Mouse (Mus musculus) midbrain, embryonic 13.5 days (tissue): Measurements from ENCODE around the gene Golga2. TPM values are rescaled to one million over a fixed set of nuclear protein-coding genes. Genes with fewer than 3 reads are reported as not detected.

ENCODE experiments used
- ATAC-seq: fragments of 200-750 bp; cut with Nextera tagmentation; 2 replicates; pipeline ENCODE4 v1.8.0; 2017; ENCODE audit warnings: mild to moderate bottlenecking, moderate TSS enrichment, moderate library complexity
- H3K27ac ChIP-seq: fragments of 300-500 bp; sonication (generic); 2 replicates; pipeline ENCODE4 v1.5.1; 2015; ENCODE audit warnings: inconsistent platforms, mild to moderate bottlenecking, moderate library complexity
- H3K27me3 ChIP-seq: fragments of 300-500 bp; sonication (generic); 2 replicates; pipeline ENCODE4 v1.6.1; 2015; ENCODE audit warnings: mild to moderate bottlenecking, inconsistent platforms
- H3K36me3 ChIP-seq: fragments of 300-500 bp; sonication (generic); 2 replicates; pipeline ENCODE4 v1.6.1; 2015; ENCODE audit warnings: mild to moderate bottlenecking, inconsistent platforms
- H3K4me1 ChIP-seq: fragments of 300-500 bp; sonication (generic); replicated peaks from 2 replicates; pipeline ENCODE4 v1.6.1; 2015; ENCODE audit warnings: inconsistent platforms
- H3K4me2 ChIP-seq: fragments of 300-500 bp; sonication (generic); replicated peaks from 2 replicates; pipeline ENCODE4 v1.6.1; 2015; ENCODE audit warnings: moderate library complexity, mild to moderate bottlenecking, inconsistent platforms
- H3K4me3 ChIP-seq: fragments of 300-500 bp; sonication (generic); replicated peaks from 2 replicates; pipeline ENCODE4 v1.5.1; 2015; ENCODE audit warnings: mild to moderate bottlenecking, inconsistent platforms
- H3K9ac ChIP-seq: fragments of 300-500 bp; sonication (generic); replicated peaks from 2 replicates; pipeline ENCODE4 v1.6.1; 2015; ENCODE audit warnings: mild to moderate bottlenecking, inconsistent platforms
- H3K9me3 ChIP-seq: fragments of 300-500 bp; sonication (generic); 2 replicates; pipeline ENCODE4 v1.6.1; 2016; ENCODE audit warnings: mild to moderate bottlenecking, inconsistent platforms
- WGBS: fragments of 180-500 bp; shearing (Covaris S2); methylation state at CpG from one replicate; pipeline ENCODE4 v1.1.7; 2015; 5-methylcytosine and 5-hydroxymethylcytosine counted together
- polyA plus RNA-seq: library from polyadenylated mRNA; unstranded; fragments of >200 nt; fragmentation: Nextera tagmentation; extraction: Ambion mirVana; gene quantifications from 2 replicates; pipeline ENCODE4 v1.2.1, GENCODE M21; 2015

Golga2 gene
- polyA plus RNA-seq, 1 experiment from 2014 or later = 26.7 TPM

DNA sequence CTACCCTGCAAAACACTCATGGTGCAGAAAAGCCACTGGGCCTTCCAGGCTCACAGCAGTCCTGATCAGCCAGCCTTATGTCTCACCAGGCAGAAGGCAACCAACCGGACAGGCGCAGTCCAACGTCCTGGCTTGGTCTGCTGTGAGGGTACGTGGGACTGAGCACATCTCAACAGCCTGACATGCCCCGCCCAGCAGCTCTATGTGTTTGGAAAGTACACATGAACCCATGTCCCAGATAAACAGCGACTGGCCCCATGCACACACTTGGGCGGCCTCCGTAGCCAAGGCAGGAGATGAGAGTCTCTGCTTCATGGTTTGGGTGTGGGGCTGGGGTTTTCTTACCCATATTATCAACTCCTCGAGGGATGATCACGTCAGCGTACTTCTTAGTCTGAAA, 30.9 kb upstream of the Golga2 start:
- WGBS = 93% methylated on average over 11 of the region's 11 CpGs
- Histone ChIP-seq H3K27me3 (no peaks in the 10 kb centered on the region), H3K9ac (no peak overlapping the region), H3K27ac (no peak overlapping the region), H3K4me2 (no peak overlapping the region), H3K4me1 (peaks cover 15% of the 10 kb centered on the region), H3K4me3 (no peak overlapping the region), H3K36me3 (peaks cover 70% of the 10 kb centered on the region), H3K9me3 (no peaks in the 10 kb centered on the region)
- no peak for ATAC-seq

DNA sequence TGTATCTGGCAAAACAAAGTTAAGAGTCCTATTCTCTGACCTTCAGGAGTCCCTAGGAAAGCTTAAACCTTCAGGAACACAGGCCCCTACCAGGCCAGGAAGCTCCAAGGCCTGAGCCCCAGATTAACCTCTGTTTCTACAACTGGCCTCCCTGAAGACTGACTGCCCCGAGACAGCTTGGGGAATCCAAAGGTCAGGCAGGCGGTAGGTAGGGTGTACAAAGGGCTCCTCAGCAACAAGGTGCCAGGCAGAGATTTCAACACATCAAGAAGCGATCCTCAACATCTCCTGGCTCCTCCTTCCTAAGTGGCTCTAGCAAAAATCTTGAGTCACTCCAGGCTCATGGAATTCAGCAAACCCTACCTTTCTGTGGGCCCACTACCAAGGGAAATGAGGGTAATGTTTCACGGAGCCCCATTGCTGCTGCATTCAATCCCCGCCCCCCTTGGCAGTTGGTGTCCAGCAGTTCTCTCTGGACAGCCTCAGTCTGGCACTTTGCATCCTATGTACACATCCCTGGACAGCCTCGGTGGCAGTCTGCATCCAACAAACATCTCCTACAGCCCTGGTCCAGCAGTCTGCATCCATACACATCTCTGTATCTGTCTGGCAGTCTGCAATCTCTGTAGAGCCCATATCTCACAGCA, 28.2 kb upstream of the Golga2 start:
- 66% methylated on average over 6 of the region's 6 CpGs for WGBS

DNA sequence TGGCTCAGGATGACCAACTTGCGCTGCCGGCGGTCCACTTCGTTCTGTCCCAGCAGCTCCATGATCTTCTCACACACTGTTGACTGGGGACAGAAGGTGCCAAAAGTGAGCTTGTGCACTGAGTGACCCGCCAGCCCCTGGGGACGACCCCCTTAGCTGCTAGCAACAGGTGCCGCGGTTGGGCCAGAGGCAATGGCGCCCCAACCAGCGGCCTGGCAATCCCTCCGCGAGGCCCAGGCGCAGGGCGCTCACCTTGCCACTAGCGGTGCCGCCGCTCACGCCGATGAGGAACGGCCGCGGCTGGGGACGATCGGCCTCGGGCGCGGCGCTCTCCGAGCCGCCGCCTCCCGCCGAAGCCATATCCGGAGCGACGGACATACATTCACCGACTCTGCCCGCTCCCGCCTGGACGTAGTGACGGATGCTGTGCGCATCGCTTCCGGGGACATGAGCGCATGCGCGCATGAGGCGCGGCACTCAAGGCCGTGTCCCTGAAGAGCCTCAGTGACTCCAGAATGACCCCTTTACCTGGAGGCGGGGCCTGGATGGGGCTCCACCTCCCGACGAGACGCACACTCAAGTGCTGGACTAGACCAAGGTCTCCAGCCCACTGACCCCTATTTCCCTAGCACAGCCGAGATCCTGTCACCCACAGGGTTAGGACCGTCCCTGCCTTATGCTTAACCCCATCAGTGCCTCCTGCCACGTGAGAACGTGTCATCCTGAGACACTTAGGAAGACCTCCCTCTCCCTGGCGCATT, 27.3 kb upstream of the Golga2 start, which contains the start of gene Uck1:
TSS of gene Uck1 (minus strand) at position 503 of the 761 bp plus-strand sequence.
- Histone ChIP-seq H3K36me3 (peaks cover 34% of the 10 kb centered on the region), H3K27ac (peak within 1 kb of the TSS; percentile 67; the same call in 1 of the 2 replicates), H3K4me2 (peak within 1 kb of the TSS; percentile 89), H3K27me3 (no peaks in the 10 kb centered on the region), H3K4me3 (peak within 1 kb of the TSS; percentile 86), H3K9me3 (no peaks in the 10 kb centered on the region), H3K4me1 (peaks cover 15% of the 10 kb centered on the region), H3K9ac (peak within 1 kb of the TSS; percentile 88)
- peak; percentile 94 for ATAC-seq
- WGBS = under 1% methylated on average over 59 of the region's 59 CpGs

More for the DNA sequence above, 28.2 kb upstream of the Golga2 start:
- Histone ChIP-seq H3K4me1 (peaks cover 15% of the 10 kb centered on the region), H3K27me3 (no peaks in the 10 kb centered on the region), H3K4me3 (peak overlapping the region; percentile 86), H3K4me2 (peak overlapping the region; percentile 89), H3K9ac (peak overlapping the region; percentile 88), H3K27ac (no peak overlapping the region), H3K36me3 (peaks cover 43% of the 10 kb centered on the region), H3K9me3 (no peaks in the 10 kb centered on the region)
- no peak for ATAC-seq

DNA sequence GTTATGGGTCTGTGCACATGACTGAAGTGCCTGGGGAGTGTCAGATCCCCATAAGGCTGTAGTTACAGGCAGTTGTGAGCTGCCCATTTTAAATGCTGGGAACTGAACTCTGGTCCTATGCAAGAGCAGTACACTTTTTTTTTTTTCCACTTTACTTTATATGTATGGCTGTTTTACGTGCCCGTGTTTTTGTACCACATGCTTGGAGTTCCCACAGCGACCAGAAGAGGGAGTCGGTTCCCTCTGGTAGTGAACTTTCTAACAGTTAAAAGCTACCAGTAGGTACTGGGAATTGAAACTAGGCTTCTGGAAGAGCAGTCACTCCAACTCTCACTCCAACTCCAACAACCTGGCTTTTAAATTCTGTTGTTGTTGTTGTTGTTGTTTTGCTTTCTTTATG, 26.5 kb upstream of the Golga2 start:
- Histone ChIP-seq H3K4me3 (no peak overlapping the region), H3K27ac (no peak overlapping the region), H3K36me3 (peaks cover 30% of the 10 kb centered on the region), H3K4me1 (peaks cover 15% of the 10 kb centered on the region), H3K27me3 (no peaks in the 10 kb centered on the region), H3K9me3 (no peaks in the 10 kb centered on the region), H3K9ac (no peak overlapping the region), H3K4me2 (peak overlapping the region; percentile 89; the same call in 1 of the 2 replicates)
- WGBS = 39% methylated on average over 4 of the region's 4 CpGs
- peak; percentile 16; the same call in 1 of the 2 replicates for ATAC-seq

DNA sequence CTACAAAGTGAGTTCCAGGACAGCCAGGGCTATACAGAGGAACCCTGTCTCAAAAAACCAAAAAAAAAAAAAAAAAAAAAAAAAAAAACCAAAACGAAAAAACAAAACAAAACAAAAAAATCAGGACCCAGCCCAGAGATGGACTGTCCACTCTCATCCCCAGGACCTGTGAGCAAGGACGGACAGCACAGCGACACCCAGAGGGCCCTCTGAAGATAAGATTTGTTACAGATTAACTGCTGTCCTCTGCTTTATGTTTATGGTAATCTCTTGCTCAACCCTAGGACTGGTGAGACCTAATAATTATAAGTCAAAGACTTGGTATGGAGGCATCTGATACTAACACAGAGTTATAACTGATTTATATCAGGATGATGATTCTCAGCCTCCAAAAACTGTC, 11.4 kb upstream of the Golga2 start:
- H3K9ac ChIP-seq = no peak overlapping the region
- H3K27ac ChIP-seq = no peak overlapping the region
- no peak for ATAC-seq
- H3K4me1 ChIP-seq = no peaks in the 10 kb centered on the region
- H3K27me3 ChIP-seq = no peaks in the 10 kb centered on the region
- no peaks in the 10 kb centered on the region for H3K9me3 ChIP-seq
- no peak overlapping the region for H3K4me3 ChIP-seq
- no peak overlapping the region for H3K4me2 ChIP-seq
- peaks cover 42% of the 10 kb centered on the region for H3K36me3 ChIP-seq
- 92% methylated on average over 3 of the region's 3 CpGs for whole genome bisulfite sequencing

DNA sequence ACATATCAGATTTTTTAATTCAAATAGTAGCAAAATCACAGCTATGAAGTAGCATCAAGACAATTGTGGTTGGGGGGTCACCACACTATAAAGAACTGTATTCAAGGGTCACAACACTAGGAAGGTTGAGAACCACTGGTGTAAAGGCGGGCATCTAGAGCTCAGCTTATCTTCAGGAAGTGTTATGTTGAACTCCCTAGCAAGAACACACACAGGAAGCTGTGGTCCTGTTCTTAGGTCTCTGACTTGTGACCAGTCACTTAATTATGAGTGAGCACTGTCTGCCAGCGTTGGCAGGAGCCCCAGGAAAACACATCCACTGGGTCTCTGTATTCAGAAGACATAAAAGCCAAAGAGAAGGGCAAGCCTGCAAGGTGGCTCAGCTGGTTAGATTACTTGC, 4.9 kb upstream of the Golga2 start:
- no peaks in the 10 kb centered on the region for H3K27me3 ChIP-seq
- 88% methylated on average over 2 of the region's 2 CpGs for WGBS
- no peak overlapping the region for H3K4me3 ChIP-seq
- no peaks in the 10 kb centered on the region for H3K9me3 ChIP-seq
- H3K4me2 ChIP-seq = no peak overlapping the region
- H3K4me1 ChIP-seq = peaks cover 12% of the 10 kb centered on the region
- H3K9ac ChIP-seq = no peak overlapping the region
- peaks cover 80% of the 10 kb centered on the region for H3K36me3 ChIP-seq
- no peak overlapping the region for H3K27ac ChIP-seq
- ATAC-seq = no peak

DNA sequence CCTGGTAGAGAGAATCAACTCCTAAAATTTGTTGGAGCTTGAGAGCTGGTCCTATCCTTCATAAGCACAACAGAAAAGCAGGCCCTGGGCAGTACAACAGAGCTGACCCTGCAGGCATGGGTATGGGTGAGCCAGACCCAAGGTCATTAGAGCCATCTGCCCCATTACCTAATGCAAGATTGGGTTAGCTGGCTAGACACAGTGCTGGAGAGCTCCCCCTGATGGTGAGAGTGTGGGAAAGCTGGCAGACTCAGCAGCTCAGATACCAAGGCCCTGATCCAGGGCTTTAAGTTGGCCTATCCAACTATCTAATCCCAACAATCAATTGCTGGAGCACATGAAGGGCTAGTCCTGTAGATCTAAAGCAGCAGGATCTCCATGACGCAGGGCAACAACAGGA, 4.5 kb upstream of the Golga2 start:
- Histone ChIP-seq H3K9ac (no peak overlapping the region), H3K4me3 (no peak overlapping the region), H3K4me1 (peaks cover 13% of the 10 kb centered on the region), H3K9me3 (no peaks in the 10 kb centered on the region), H3K4me2 (no peak overlapping the region), H3K27me3 (no peaks in the 10 kb centered on the region), H3K36me3 (peaks cover 76% of the 10 kb centered on the region), H3K27ac (no peak overlapping the region)
- ATAC-seq = no peak
- WGBS = 92% methylated on average over 1 of the region's 1 CpGs

DNA sequence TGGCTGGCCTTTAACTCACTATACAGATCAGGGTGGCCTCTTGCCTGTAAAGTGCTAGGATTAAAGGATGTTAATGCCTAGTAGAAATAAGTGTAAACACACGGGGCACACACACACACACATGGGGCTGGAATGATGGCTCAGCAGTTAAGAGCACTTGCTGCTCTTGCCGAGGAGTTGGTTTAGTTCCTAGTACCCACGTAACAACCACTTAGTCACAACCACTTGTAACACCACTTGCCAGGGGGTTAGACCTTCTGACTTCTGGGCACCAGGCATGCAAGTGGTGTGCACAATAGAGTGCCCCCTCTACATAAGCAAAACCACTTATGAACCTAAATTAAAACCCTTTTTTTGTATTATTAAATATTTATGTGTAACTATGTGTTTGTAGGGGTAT, 3.2 kb upstream of the Golga2 start:
- ATAC-seq = no peak
- no peak overlapping the region for H3K27ac ChIP-seq
- peaks cover 18% of the 10 kb centered on the region for H3K4me1 ChIP-seq
- no peak overlapping the region for H3K4me3 ChIP-seq
- no peaks in the 10 kb centered on the region for H3K9me3 ChIP-seq
- H3K36me3 ChIP-seq = peaks cover 63% of the 10 kb centered on the region
- 95% methylated on average over 3 of the region's 3 CpGs for WGBS
- H3K4me2 ChIP-seq = no peak overlapping the region
- H3K9ac ChIP-seq = no peak overlapping the region
- H3K27me3 ChIP-seq = no peaks in the 10 kb centered on the region

DNA sequence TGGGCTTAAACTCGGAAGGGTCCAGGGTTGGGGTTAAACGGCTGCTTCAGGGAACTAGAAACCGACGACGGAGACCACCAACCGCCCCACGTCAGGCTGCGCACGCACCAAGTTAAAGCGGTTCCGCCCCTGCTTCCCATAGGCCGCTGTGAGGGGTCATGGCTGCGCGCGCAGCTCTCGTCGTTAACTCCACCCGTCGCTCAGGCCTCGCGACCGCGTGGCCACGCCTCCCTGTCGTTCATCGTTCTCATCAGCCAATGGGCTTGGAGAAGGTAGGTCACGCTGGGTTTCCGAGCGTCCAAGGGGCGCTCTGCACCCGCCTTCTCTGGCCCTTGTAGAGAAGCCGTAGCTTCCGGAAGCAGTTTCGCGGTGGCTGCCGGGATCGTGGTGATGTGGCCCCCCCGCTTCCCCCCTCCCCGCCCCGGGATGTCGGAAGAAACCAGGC, 761 bp downstream of the Golga2 start, which contains the start of gene Swi5:
TSS of gene Swi5 (minus strand) at position 153 of the 445 bp plus-strand sequence.
- no peaks in the 10 kb centered on the region for H3K27me3 ChIP-seq
- peak; percentile 99 for ATAC-seq
- peak within 1 kb of the TSS; percentile 67 for H3K27ac ChIP-seq
- peaks cover 36% of the 10 kb centered on the region for H3K36me3 ChIP-seq
- peak within 1 kb of the TSS; percentile 92 for H3K4me3 ChIP-seq
- H3K9ac ChIP-seq = peak within 1 kb of the TSS; percentile 94
- peak within 1 kb of the TSS; percentile 92 for H3K4me2 ChIP-seq
- no peaks in the 10 kb centered on the region for H3K9me3 ChIP-seq
- peaks cover 24% of the 10 kb centered on the region for H3K4me1 ChIP-seq
- WGBS = under 1% methylated on average over 41 of the region's 41 CpGs

DNA sequence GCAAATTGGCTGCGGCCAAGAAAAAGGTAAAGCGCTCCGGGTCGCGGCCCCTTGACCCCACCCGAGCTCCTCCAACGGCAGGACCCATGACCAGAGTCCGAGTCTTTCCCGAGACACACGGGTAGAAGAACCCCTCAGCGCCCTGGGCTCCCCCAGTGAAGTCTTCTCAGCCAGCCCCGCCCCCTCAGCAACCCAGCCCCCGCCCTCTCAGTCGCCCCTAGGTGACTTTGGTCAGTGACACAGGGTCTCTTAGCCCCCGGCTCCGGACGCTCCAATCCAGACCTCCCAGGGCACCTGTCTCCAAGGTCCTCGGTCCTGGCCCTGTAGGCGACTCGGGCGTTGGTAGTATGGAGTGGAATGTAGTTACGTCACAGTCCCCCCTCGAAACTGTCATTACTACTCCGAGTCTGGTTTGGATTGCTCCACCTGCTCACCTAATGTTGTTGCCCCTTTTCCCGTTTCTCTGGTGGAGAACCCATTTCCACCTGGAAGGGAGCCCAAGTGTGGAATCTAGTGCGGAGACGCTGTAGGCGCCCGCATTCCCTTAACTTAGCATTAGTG, 1.3 kb downstream of the Golga2 start:
- Histone ChIP-seq H3K4me2 (peak overlapping the region; percentile 91), H3K27me3 (no peaks in the 10 kb centered on the region)
- 4% methylated on average over 27 of the region's 29 CpGs for WGBS

DNA sequence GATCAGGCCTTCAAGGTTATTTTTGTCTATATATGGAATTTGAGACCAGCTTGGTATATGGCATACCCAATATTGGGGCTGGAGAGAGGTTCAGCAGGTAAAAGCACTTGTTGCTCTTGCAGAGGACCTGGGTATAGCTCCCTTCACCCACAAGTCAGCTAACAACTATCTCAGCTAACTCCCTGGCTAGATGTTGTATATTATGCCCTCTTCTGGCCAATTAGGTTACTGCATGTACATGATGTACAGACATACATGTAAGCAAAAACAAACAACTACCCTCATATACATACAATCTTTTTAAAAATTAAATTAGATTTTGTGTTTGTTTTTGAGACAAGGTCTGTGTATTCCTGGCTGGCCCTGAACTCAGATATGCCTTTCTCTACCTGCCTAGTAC, 2.4 kb downstream of the Golga2 start:
- Histone ChIP-seq H3K27me3 (no peaks in the 10 kb centered on the region), H3K36me3 (peaks cover 31% of the 10 kb centered on the region), H3K4me1 (peaks cover 24% of the 10 kb centered on the region), H3K9ac (no peak overlapping the region), H3K4me2 (peak overlapping the region; percentile 91; the same call in 1 of the 2 replicates), H3K9me3 (no peaks in the 10 kb centered on the region), H3K4me3 (peak overlapping the region; percentile 92), H3K27ac (no peak overlapping the region)
- ATAC-seq = no peak

More for the DNA sequence above, 1.3 kb downstream of the Golga2 start:
- H3K36me3 ChIP-seq = peaks cover 35% of the 10 kb centered on the region
- H3K27ac ChIP-seq = peak overlapping the region; percentile 62; the same call in 1 of the 2 replicates
- H3K4me1 ChIP-seq = peaks cover 24% of the 10 kb centered on the region
- peak overlapping the region; percentile 93 for H3K9ac ChIP-seq
- peak overlapping the region; percentile 92 for H3K4me3 ChIP-seq
- no peaks in the 10 kb centered on the region for H3K9me3 ChIP-seq
- peak; percentile 74 for ATAC-seq

DNA sequence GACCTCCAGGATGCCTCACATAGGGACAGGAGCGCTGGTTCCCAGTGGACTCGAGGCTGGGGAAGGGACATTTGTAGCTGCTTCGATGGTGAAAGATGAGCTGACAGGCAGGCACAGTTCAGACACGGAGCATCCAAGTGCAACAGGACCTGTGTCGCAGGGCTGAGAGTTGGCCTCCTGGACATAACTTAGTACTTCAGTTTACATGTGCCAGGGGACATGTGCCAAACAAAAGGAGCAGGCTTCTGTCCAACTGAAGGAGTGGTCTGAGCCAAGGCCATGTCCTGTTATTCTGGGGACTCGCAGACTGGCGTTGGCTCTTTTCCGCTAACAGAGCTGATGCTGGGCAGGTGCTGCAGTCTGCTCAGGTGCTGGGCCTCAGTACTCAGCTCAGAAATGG, 7.2 kb downstream of the Golga2 start:
- ATAC-seq = no peak
- H3K27ac ChIP-seq = no peak overlapping the region
- H3K9me3 ChIP-seq = no peaks in the 10 kb centered on the region
- WGBS = 86% methylated on average over 8 of the region's 8 CpGs
- no peak overlapping the region for H3K4me3 ChIP-seq
- no peak overlapping the region for H3K9ac ChIP-seq
- H3K4me1 ChIP-seq = peaks cover 3% of the 10 kb centered on the region
- no peaks in the 10 kb centered on the region for H3K27me3 ChIP-seq
- H3K36me3 ChIP-seq = peaks cover 61% of the 10 kb centered on the region
- no peak overlapping the region for H3K4me2 ChIP-seq
